Mouse (Mus musculus): Measurements from ENCODE around the gene BC003965. TPM values are rescaled to one million over a fixed set of nuclear protein-coding genes. Genes with fewer than 3 reads are reported as not detected.
"Not testable (repeated sequence)": the region's sequence is repeated elsewhere in the genome, so short reads cannot be mapped to it uniquely, and the experiment has no call there.

The BC003965 gene
- polyA plus RNA-seq, 1 experiment, result 5.0 TPM

DNA sequence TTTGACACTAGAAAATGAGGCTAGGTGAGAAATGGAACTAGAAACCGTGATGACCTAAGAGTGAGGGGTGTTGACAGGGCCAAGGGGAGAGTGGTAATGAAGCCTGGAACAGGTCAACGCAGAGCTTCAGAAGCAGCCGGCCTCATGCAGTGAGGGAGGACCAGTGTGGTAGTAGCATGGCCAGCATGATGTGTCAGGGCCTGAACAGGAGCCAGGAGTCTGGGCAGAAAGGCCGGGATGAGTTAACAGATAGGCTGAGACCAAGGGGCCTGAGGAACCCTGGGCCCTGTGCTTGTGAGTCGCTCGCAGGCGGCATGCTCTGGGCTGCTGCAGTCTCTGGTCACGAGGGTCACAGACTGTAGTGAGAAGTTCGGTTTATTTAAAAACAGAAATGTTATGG is 34.6 kb downstream of the BC003965 start:
- Histone ChIP-seq H3K4me3 (ENCODE audit: control insufficient read depth, low read depth, low read length) (no peak overlapping the region), H3K36me3 (ENCODE audit: control insufficient read depth, insufficient read depth, low read length) (no peaks in the 10 kb centered on the region), H3K4me1 (ENCODE audit: control insufficient read depth, insufficient read depth, low read length) (peaks cover 3% of the 10 kb centered on the region), H3K27me3 (ENCODE audit: control insufficient read depth, insufficient read depth, low read length) (no peaks in the 10 kb centered on the region), H3K27ac (ENCODE audit: control insufficient read depth, insufficient read depth, low read depth, low read length) (no peak overlapping the region)
- TF ChIP-seq CTCF (IDR thresholded peaks at IDR 0.05; ENCODE audit: control insufficient read depth, insufficient read depth, insufficient replicate concordance, low read depth, low read length) (no peak), POLR2A (IDR thresholded peaks at IDR 0.05; ENCODE audit: control insufficient read depth, low read depth, low read length) (no peak)

GRCm38 (mm10) chr17:25219492-25220295 is 35.3 kb downstream of the BC003965 start:
- Histone ChIP-seq H3K36me3 (ENCODE audit: control insufficient read depth, insufficient read depth, low read length) (no peaks in the 10 kb centered on the region), H3K27me3 (ENCODE audit: control insufficient read depth, insufficient read depth, low read length) (no peaks in the 10 kb centered on the region), H3K27ac (ENCODE audit: control insufficient read depth, insufficient read depth, low read depth, low read length) (no peak overlapping the region), H3K4me3 (ENCODE audit: control insufficient read depth, low read depth, low read length) (no peak overlapping the region), H3K4me1 (ENCODE audit: control insufficient read depth, insufficient read depth, low read length) (peaks cover 3% of the 10 kb centered on the region)
- TF ChIP-seq CTCF (IDR thresholded peaks at IDR 0.05; ENCODE audit: control insufficient read depth, insufficient read depth, insufficient replicate concordance, low read depth, low read length) (no peak), POLR2A (IDR thresholded peaks at IDR 0.05; ENCODE audit: control insufficient read depth, low read depth, low read length) (no peak)

DNA sequence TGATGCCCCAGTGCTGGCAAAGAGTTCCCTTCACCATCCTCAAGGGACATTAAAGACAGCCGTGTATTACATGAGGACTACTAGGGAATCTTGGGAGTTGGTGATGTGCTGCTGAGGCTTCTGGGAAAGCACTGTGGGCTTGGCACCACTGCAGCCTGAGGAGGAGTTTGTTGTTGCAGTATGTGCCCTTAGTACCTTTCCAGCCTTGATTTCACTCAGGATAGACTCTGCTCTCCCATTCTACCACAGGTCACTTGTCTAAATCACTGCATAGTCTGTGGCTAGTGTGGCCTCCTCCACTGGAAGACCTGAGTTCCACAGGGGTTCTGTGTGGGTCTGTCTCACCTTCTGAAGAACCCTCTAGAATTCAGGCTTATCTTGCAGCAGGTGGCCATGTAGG is 36.4 kb downstream of the BC003965 start:
- no peak overlapping the region for H3K27ac ChIP-seq (ENCODE audit: control insufficient read depth, insufficient read depth, low read depth, low read length)
- H3K36me3 ChIP-seq (ENCODE audit: control insufficient read depth, insufficient read depth, low read length), result no peaks in the 10 kb centered on the region
- H3K4me1 ChIP-seq (ENCODE audit: control insufficient read depth, insufficient read depth, low read length), result peaks cover 3% of the 10 kb centered on the region
- no peak overlapping the region for H3K4me3 ChIP-seq (ENCODE audit: control insufficient read depth, low read depth, low read length)
- H3K27me3 ChIP-seq (ENCODE audit: control insufficient read depth, insufficient read depth, low read length), result no peaks in the 10 kb centered on the region
- no peak for TF ChIP-seq POLR2A (IDR thresholded peaks at IDR 0.05; ENCODE audit: control insufficient read depth, low read depth, low read length)
- no peak for TF ChIP-seq CTCF (IDR thresholded peaks at IDR 0.05; ENCODE audit: control insufficient read depth, insufficient read depth, insufficient replicate concordance, low read depth, low read length)

DNA sequence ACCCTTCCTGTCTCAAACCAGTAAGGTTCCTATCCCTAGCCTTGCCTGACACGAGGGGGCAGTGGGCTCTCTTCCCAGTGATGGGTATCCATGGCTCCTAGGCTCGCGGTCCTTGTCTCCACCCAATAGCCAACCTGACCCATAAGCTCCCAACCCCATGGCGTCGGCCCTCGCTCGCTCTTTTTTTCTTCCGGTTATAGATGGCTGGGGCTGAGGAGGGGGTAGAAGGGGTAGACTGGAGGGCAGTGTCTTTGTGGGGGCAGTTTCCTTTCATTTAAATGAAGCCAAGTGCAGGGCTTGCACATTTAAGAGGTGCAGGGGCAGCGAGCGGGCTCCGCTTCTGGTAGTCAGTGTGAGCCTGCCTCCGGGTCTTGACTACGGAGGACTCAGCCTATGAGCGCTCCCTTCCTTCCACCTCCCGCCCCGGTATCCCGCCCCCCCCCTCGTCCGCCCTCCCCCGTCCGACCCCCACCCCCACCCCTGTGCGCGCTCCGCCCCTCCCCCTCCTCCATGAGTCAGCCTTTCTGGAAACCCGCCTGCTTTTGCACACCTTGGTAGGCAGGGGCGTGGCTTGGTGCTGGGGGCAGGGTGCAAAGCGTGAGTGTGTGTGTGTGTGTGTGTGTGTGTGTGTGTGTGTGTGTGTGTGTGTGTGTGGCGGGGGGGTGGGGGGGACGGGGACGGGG is 37.6 kb downstream of the BC003965 start:
- Histone ChIP-seq H3K27me3 (ENCODE audit: control insufficient read depth, insufficient read depth, low read length) (no peaks in the 10 kb centered on the region), H3K36me3 (ENCODE audit: control insufficient read depth, insufficient read depth, low read length) (no peaks in the 10 kb centered on the region), H3K4me3 (ENCODE audit: control insufficient read depth, low read depth, low read length) (peak overlapping the region; percentile 55), H3K27ac (ENCODE audit: control insufficient read depth, insufficient read depth, low read depth, low read length) (no peak overlapping the region), H3K4me1 (ENCODE audit: control insufficient read depth, insufficient read depth, low read length) (peaks cover 3% of the 10 kb centered on the region)
- no peak for TF ChIP-seq CTCF (IDR thresholded peaks at IDR 0.05; ENCODE audit: control insufficient read depth, insufficient read depth, insufficient replicate concordance, low read depth, low read length)
- TF ChIP-seq POLR2A (IDR thresholded peaks at IDR 0.05; ENCODE audit: control insufficient read depth, low read depth, low read length), result no peak

GRCm38 (mm10) chr17:25222504-25222940 is 38.2 kb downstream of the BC003965 start:
- not testable (repeated sequence) for H3K27me3 ChIP-seq (ENCODE audit: control insufficient read depth, insufficient read depth, low read length); H3K4me3 ChIP-seq (ENCODE audit: control insufficient read depth, low read depth, low read length); H3K36me3 ChIP-seq (ENCODE audit: control insufficient read depth, insufficient read depth, low read length); H3K4me1 ChIP-seq (ENCODE audit: control insufficient read depth, insufficient read depth, low read length); H3K27ac ChIP-seq (ENCODE audit: control insufficient read depth, insufficient read depth, low read depth, low read length)

DNA sequence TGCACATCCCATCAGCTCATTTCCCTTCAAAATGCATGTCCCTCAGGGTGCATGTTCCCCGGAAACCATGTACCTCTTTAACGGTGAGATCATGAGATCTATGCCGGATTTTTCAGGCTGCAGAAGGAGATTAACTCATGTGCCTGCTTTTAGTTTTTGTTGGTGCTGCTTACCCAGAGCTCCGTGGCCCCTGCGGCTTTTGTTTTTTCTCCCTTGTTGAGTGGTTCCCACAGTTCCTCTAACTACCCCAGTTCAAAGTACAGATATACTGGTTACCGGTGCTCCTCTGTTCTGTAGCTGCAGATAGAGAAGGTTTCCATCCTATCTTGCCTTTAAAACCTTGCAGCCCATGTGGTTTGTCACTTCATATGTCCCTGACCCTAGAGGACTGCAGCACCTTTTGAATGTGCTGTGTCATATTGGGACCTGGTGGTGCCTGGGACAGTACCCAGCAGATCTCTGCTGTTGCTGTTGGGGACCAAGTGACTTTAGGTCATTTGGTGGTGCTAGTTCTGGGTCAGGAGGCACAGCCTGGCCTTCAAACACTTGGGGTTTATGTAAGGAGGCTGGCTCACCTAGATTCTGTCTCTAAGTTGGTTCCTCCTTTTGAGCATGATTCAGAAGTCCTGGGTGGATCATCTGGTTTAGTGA is 38.7 kb downstream of the BC003965 start:
- Histone ChIP-seq H3K27ac (ENCODE audit: control insufficient read depth, insufficient read depth, low read depth, low read length) (no peak overlapping the region), H3K36me3 (ENCODE audit: control insufficient read depth, insufficient read depth, low read length) (no peaks in the 10 kb centered on the region), H3K4me1 (ENCODE audit: control insufficient read depth, insufficient read depth, low read length) (peaks cover 3% of the 10 kb centered on the region), H3K27me3 (ENCODE audit: control insufficient read depth, insufficient read depth, low read length) (no peaks in the 10 kb centered on the region), H3K4me3 (ENCODE audit: control insufficient read depth, low read depth, low read length) (no peak overlapping the region; the same call in 1 of the 2 replicates)
- TF ChIP-seq CTCF (IDR thresholded peaks at IDR 0.05; ENCODE audit: control insufficient read depth, insufficient read depth, insufficient replicate concordance, low read depth, low read length) (no peak), POLR2A (IDR thresholded peaks at IDR 0.05; ENCODE audit: control insufficient read depth, low read depth, low read length) (no peak)

- H3K4me1 ChIP-seq (ENCODE audit: control insufficient read depth, insufficient read depth, low read length), result peaks cover 3% of the 10 kb centered on the region
Observed at GRCm38 (mm10) chr17:25224586-25225222, 40.4 kb downstream of the BC003965 start.

More at GRCm38 (mm10) chr17:25224586-25225222, 40.4 kb downstream of the BC003965 start:
- H3K36me3 ChIP-seq (ENCODE audit: control insufficient read depth, insufficient read depth, low read length), result no peaks in the 10 kb centered on the region
- H3K4me3 ChIP-seq (ENCODE audit: control insufficient read depth, low read depth, low read length), result no peak overlapping the region
- H3K27me3 ChIP-seq (ENCODE audit: control insufficient read depth, insufficient read depth, low read length), result no peaks in the 10 kb centered on the region
- no peak overlapping the region for H3K27ac ChIP-seq (ENCODE audit: control insufficient read depth, insufficient read depth, low read depth, low read length)
- TF ChIP-seq POLR2A (IDR thresholded peaks at IDR 0.05; ENCODE audit: control insufficient read depth, low read depth, low read length) (no peak), CTCF (IDR thresholded peaks at IDR 0.05; ENCODE audit: control insufficient read depth, insufficient read depth, insufficient replicate concordance, low read depth, low read length) (no peak)

Data from testis, adult 2 months (tissue).